In the genomic region with DNA sequence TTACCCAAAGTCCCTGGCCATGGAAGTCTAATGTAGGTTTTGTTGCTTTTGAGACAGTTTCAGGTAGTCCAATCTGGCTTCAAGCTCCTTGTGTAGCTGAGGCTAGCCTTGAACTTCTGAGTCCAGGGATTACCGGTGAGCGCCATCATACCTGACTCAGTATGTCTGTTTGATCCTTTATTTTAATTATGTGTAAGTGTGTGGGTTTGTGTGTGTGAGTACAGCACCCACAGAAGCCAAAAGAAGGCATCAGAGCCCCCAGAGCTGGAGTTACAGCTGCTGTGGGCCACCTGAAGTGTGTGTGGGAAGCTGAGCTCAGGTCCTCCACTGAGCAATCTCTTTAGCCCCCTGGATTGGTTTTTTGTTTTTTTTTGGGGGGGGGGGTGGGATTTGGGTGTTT, we compare ENCODE assay signal across 25 mouse cellular contexts. TPM values are rescaled to one million over a fixed set of nuclear protein-coding genes. Genes with fewer than 3 reads are reported as not detected.
A peak's percentile ranks its signal among the peaks of the same experiment; 100 is the strongest.
DNase-seq lines count a peak whose midpoint lies in the region; ATAC-seq and TF ChIP-seq lines count a peak whose summit lies in the region.
"Had no signal": no experiment of that assay in that cellular context is flagged by ENCODE, and none has a peak within 500 bp of the region (broad histone marks: within the 10 kb centered on the region; RNA-seq: fewer than 3 reads in every experiment).

No protein-coding gene starts in this region.

- TF ChIP-seq CTCF in cerebellum, adult 2 months (IDR thresholded peaks at IDR 0.05; ENCODE audit: borderline replicate concordance, insufficient read depth, low read depth, low read length) = no peak

- no peak overlapping the region for H3K4me2 ChIP-seq in heart, embryonic 12.5 days
- no peak overlapping the region for H3K4me2 ChIP-seq in limb, embryonic 11.5 days (ENCODE audit: low read depth, severe bottlenecking)

- H3K79me2 ChIP-seq in macrophage (ENCODE audit: inconsistent target) = no peaks in the 10 kb centered on the region

- H3K4me3 ChIP-seq in heart, embryonic 10.5 days = no peak overlapping the region
- no peak overlapping the region for H3K4me3 ChIP-seq in heart, embryonic 12.5 days
- no peak overlapping the region for H3K4me3 ChIP-seq in limb, embryonic 11.5 days (ENCODE audit: low read depth, low read length)
- no peak overlapping the region for H3K4me3 ChIP-seq in limb, embryonic 10.5 days
- H3K4me3 ChIP-seq in macrophage (ENCODE audit: inconsistent target) = no peak overlapping the region
- H3K4me3 ChIP-seq in cerebellum, adult 2 months (replicated peaks; ENCODE audit: insufficient read depth, low read depth, low read length) = no peak overlapping the region

- H3K36me3 ChIP-seq in heart, embryonic 10.5 days = no peaks in the 10 kb centered on the region
- H3K36me3 ChIP-seq in heart, embryonic 12.5 days = no peaks in the 10 kb centered on the region
- H3K36me3 ChIP-seq in limb, embryonic 11.5 days (ENCODE audit: control insufficient read depth, insufficient read depth, low read length) = no peaks in the 10 kb centered on the region
- H3K36me3 ChIP-seq in limb, embryonic 10.5 days = no peaks in the 10 kb centered on the region
- H3K36me3 ChIP-seq in macrophage (ENCODE audit: inconsistent target) = no peaks in the 10 kb centered on the region
- H3K36me3 ChIP-seq: G1E had no signal

- DNase-seq in heart, adult 11 months = peak; percentile 61
- no peak for DNase-seq in heart, adult 18-20 months
- DNase-seq in heart, embryonic 10.5 days (ENCODE audit: low spot score) = peak; percentile 52
- peak; percentile 12 for DNase-seq in limb, embryonic 11.5 days (ENCODE audit: low spot score)
- no peak for DNase-seq in limb, embryonic 10.5 days (ENCODE audit: low spot score)
- no peak for DNase-seq in cerebellum, adult 2 months
- DNase-seq: adrenal gland, adult 2 months; adrenal gland, adult 8-10 months; adrenal gland, postnatal 10 days; adrenal gland, postnatal 14 days; adrenal gland, postnatal 25 days; adrenal gland, postnatal 36 days; B cell, adult 2 months; cerebellum, adult 11 months; cerebellum, adult 11-12 months had no signal

- no peak overlapping the region for H3K27ac ChIP-seq in heart, embryonic 10.5 days
- H3K27ac ChIP-seq in heart, embryonic 12.5 days (ENCODE audit: poor library complexity, severe bottlenecking) = no peak overlapping the region
- H3K27ac ChIP-seq in limb, embryonic 11.5 days (replicated peaks; ENCODE audit: low read depth, low read length) = no peak overlapping the region
- H3K27ac ChIP-seq in limb, embryonic 10.5 days = no peak overlapping the region
- peak overlapping the region; percentile 97 for H3K27ac ChIP-seq in macrophage
- H3K27ac ChIP-seq in cerebellum, adult 2 months (ENCODE audit: insufficient read depth, low read length) = no peak overlapping the region

- H3K27me3 ChIP-seq in heart, embryonic 10.5 days (ENCODE audit: insufficient read depth, poor library complexity, severe bottlenecking) = peaks cover 6% of the 10 kb centered on the region; the same call in 1 of the 2 replicates
- H3K27me3 ChIP-seq in heart, embryonic 12.5 days (replicated peaks) = peaks cover 16% of the 10 kb centered on the region
- no peaks in the 10 kb centered on the region for H3K27me3 ChIP-seq in limb, embryonic 11.5 days (ENCODE audit: control insufficient read depth, insufficient read depth, low read length)
- H3K27me3 ChIP-seq in limb, embryonic 10.5 days (ENCODE audit: low read depth, poor library complexity, severe bottlenecking) = 0 out of 2 replicates have a peak, but pooled peaks cover 9% of the 10 kb centered on the region
- no peaks in the 10 kb centered on the region; the same call in 1 of the 2 replicates for H3K27me3 ChIP-seq in cerebellum, adult 2 months (ENCODE audit: control insufficient read depth, insufficient read depth, low read length)
- H3K27me3 ChIP-seq: Patski had no signal

- no peak for ATAC-seq in heart, embryonic 12.5 days (ENCODE audit: insufficient number of reproducible peaks, low FRiP score)
- ATAC-seq in limb, embryonic 11.5 days (ENCODE audit: insufficient number of reproducible peaks, low FRiP score, low TSS enrichment, low read depth) = no peak
- ATAC-seq: activated CD4-positive, CD25-positive, alpha-beta regulatory T cell, adult 4 months; CD4-positive, CD25-positive, alpha-beta regulatory T cell, adult 4 months; Patski had no signal

- H3K9ac ChIP-seq in heart, embryonic 12.5 days = no peak overlapping the region
- H3K9ac ChIP-seq in limb, embryonic 11.5 days (ENCODE audit: low read length) = no peak overlapping the region

- no peak for TF ChIP-seq POLR2A in cerebellum, adult 2 months (IDR thresholded peaks at IDR 0.05; ENCODE audit: borderline replicate concordance, insufficient read depth, low read length)

- 95% methylated on average over 2 of the region's 2 CpGs for WGBS in heart, embryonic 10.5 days
- WGBS in heart, embryonic 12.5 days = 92% methylated on average over 2 of the region's 2 CpGs
- WGBS in limb, embryonic 11.5 days = 98% methylated on average over 2 of the region's 2 CpGs
- WGBS in limb, embryonic 10.5 days = 100% methylated on average over 2 of the region's 2 CpGs
- 94% methylated on average over 2 of the region's 2 CpGs for WGBS in macrophage (ENCODE audit: missing documents)
- 95% methylated on average over 2 of the region's 2 CpGs for WGBS in cerebellum, adult 2 months

- H3K4me1 ChIP-seq in heart, embryonic 10.5 days = no peaks in the 10 kb centered on the region
- no peaks in the 10 kb centered on the region for H3K4me1 ChIP-seq in heart, embryonic 12.5 days (replicated peaks)
- no peaks in the 10 kb centered on the region for H3K4me1 ChIP-seq in limb, embryonic 11.5 days (ENCODE audit: control insufficient read depth, insufficient read depth, low read length)
- H3K4me1 ChIP-seq in limb, embryonic 10.5 days = no peaks in the 10 kb centered on the region
- H3K4me1 ChIP-seq in cerebellum, adult 2 months (ENCODE audit: control insufficient read depth, insufficient read depth, low read length) = no peaks in the 10 kb centered on the region

- H3K9me3 ChIP-seq in heart, embryonic 10.5 days = no peaks in the 10 kb centered on the region
- H3K9me3 ChIP-seq in heart, embryonic 12.5 days (replicated peaks) = peaks cover 6% of the 10 kb centered on the region; the same call in 1 of the 2 replicates
- H3K9me3 ChIP-seq in limb, embryonic 11.5 days (ENCODE audit: control insufficient read depth, low read length) = no peaks in the 10 kb centered on the region
- H3K9me3 ChIP-seq in limb, embryonic 10.5 days (replicated peaks) = no peaks in the 10 kb centered on the region
- H3K9me3 ChIP-seq: G1E had no signal

RNA-seq across cellular contexts. Expression of gene Fcgr1, which starts 5.8 kb away (rescaled TPM):
- 1 to 10 TPM in 1 of 2 experiments, under 1 TPM in 1; 0.39 to 1.1 TPM for total RNA-seq in heart, adult 18-20 months (2021)
- polyA plus RNA-seq in heart, embryonic 10.5 days (2016; fragmentation: Nextera tagmentation; extraction: Ambion mirVana) = 0.18 and 0.35 TPM in 2 replicates
- 0.71 and 0.82 TPM in 2 replicates for polyA plus RNA-seq in heart, embryonic 12.5 days (2016; fragmentation: Nextera tagmentation; extraction: Ambion mirVana)
- polyA plus RNA-seq in limb, embryonic 11.5 days (2014; fragmentation: Nextera tagmentation; extraction: Ambion mirVana) = 0.67 and 0.88 TPM in 2 replicates
- polyA plus RNA-seq in limb, embryonic 10.5 days (2016; fragmentation: Nextera tagmentation; extraction: Ambion mirVana) = 0.60 and 0.85 TPM in 2 replicates
- total RNA-seq in macrophage (2018; cell fraction: chromatin; rRNA removed) = 100 to 1,000 TPM in 9 of 26 experiments, 10 to 100 TPM in 15, 1 to 10 TPM in 2; 8.7 to 261 (median 62.8) TPM
- total RNA-seq in macrophage (2018; cell fraction: cytosol; rRNA removed) = 100 to 1,000 TPM; 135 to 972 (median 379) TPM
- total RNA-seq in macrophage (2018; cell fraction: nucleus; rRNA removed) = 100 to 1,000 TPM in 22 of 26 experiments, 10 to 100 TPM in 4; 72.1 to 770 (median 220) TPM
- 189 to 290 TPM (median 287 TPM) in 3 replicates for polyA plus RNA-seq in macrophage (2018)
- 2.0 TPM in 2 replicates for polyA plus RNA-seq in cerebellum, adult 2 months (2012; rRNA removed)
- total RNA-seq: CH12.LX, ES-E14 had no signal
- polyA plus RNA-seq: activated CD4-positive, CD25-positive, alpha-beta regulatory T cell, adult 4 months; G1E had no signal

RNA-seq across cellular contexts. Expression of gene Hist2h2bb, which starts 30.0 kb away (rescaled TPM):
- total RNA-seq in heart, adult 18-20 months (2021) = 10 to 100 TPM; 30.7 to 37.2 TPM
- 3.8 and 7.7 TPM in 2 replicates for polyA plus RNA-seq in heart, embryonic 10.5 days (2016; fragmentation: Nextera tagmentation; extraction: Ambion mirVana)
- polyA plus RNA-seq in heart, embryonic 12.5 days (2016; fragmentation: Nextera tagmentation; extraction: Ambion mirVana) = 4.0 and 6.5 TPM in 2 replicates
- 22.3 and 24.0 TPM in 2 replicates for polyA plus RNA-seq in limb, embryonic 11.5 days (2014; fragmentation: Nextera tagmentation; extraction: Ambion mirVana)
- 8.2 and 10.7 TPM in 2 replicates for polyA plus RNA-seq in limb, embryonic 10.5 days (2016; fragmentation: Nextera tagmentation; extraction: Ambion mirVana)
- total RNA-seq in macrophage (2018; cell fraction: chromatin; rRNA removed) = 10 to 100 TPM in 12 of 26 experiments, 1 to 10 TPM in 4, not detected in 10; 4.5 to 55.2 (median 15.6) TPM
- 10 to 100 TPM in 25 of 26 experiments, 1 to 10 TPM in 1; 4.5 to 64.0 (median 22.6) TPM for total RNA-seq in macrophage (2018; cell fraction: cytosol; rRNA removed)
- 10 to 100 TPM in 12 of 26 experiments, 1 to 10 TPM in 11, not detected in 3; 3.3 to 98.4 (median 11.5) TPM for total RNA-seq in macrophage (2018; cell fraction: nucleus; rRNA removed)
- polyA plus RNA-seq in macrophage (2018) = not detected in 3 replicates
- polyA plus RNA-seq in cerebellum, adult 2 months (2012; rRNA removed) = 5.4 and 6.7 TPM in 2 replicates
- polyA plus RNA-seq: adrenal gland, adult 2 months had no signal

RNA-seq across cellular contexts. Expression of gene Hist2h3b, which starts 31.1 kb away (rescaled TPM):
- 10 to 100 TPM; 16.8 to 21.7 TPM for total RNA-seq in heart, adult 18-20 months (2021)
- 17.8 and 25.8 TPM in 2 replicates for polyA plus RNA-seq in heart, embryonic 10.5 days (2016; fragmentation: Nextera tagmentation; extraction: Ambion mirVana)
- 23.4 and 26.5 TPM in 2 replicates for polyA plus RNA-seq in heart, embryonic 12.5 days (2016; fragmentation: Nextera tagmentation; extraction: Ambion mirVana)
- polyA plus RNA-seq in limb, embryonic 11.5 days (2014; fragmentation: Nextera tagmentation; extraction: Ambion mirVana) = 73.6 and 75.8 TPM in 2 replicates
- 48.3 and 54.0 TPM in 2 replicates for polyA plus RNA-seq in limb, embryonic 10.5 days (2016; fragmentation: Nextera tagmentation; extraction: Ambion mirVana)
- total RNA-seq in macrophage (2018; cell fraction: chromatin; rRNA removed) = 10 to 100 TPM in 13 of 26 experiments, 1 to 10 TPM in 10, not detected in 3; 1.8 to 70.3 (median 11.4) TPM
- total RNA-seq in macrophage (2018; cell fraction: cytosol; rRNA removed) = 100 to 1,000 TPM in 2 of 26 experiments, 10 to 100 TPM in 23, 1 to 10 TPM in 1; 3.3 to 121 (median 38.4) TPM
- 10 to 100 TPM in 16 of 26 experiments, 1 to 10 TPM in 10; 2.0 to 65.6 (median 12.7) TPM for total RNA-seq in macrophage (2018; cell fraction: nucleus; rRNA removed)
- not detected in 3 replicates for polyA plus RNA-seq in macrophage (2018)
- 8.1 and 13.9 TPM in 2 replicates for polyA plus RNA-seq in cerebellum, adult 2 months (2012; rRNA removed)

RNA-seq across cellular contexts. Expression of gene Hist2h4, which starts 36.5 kb away (rescaled TPM):
- 10 to 100 TPM; 12.0 to 13.7 TPM for total RNA-seq in heart, adult 18-20 months (2021)
- 2.1 and 2.8 TPM in 2 replicates for polyA plus RNA-seq in heart, embryonic 10.5 days (2016; fragmentation: Nextera tagmentation; extraction: Ambion mirVana)
- 3.2 and 3.7 TPM in 2 replicates for polyA plus RNA-seq in heart, embryonic 12.5 days (2016; fragmentation: Nextera tagmentation; extraction: Ambion mirVana)
- polyA plus RNA-seq in limb, embryonic 11.5 days (2014; fragmentation: Nextera tagmentation; extraction: Ambion mirVana) = 5.4 and 5.7 TPM in 2 replicates
- polyA plus RNA-seq in limb, embryonic 10.5 days (2016; fragmentation: Nextera tagmentation; extraction: Ambion mirVana) = 7.7 and 9.4 TPM in 2 replicates
- 10 to 100 TPM in 7 of 26 experiments, 1 to 10 TPM in 19; 1.6 to 32.3 (median 3.5) TPM for total RNA-seq in macrophage (2018; cell fraction: chromatin; rRNA removed)
- 10 to 100 TPM in 8 of 26 experiments, 1 to 10 TPM in 18; 2.0 to 18.5 (median 6.1) TPM for total RNA-seq in macrophage (2018; cell fraction: cytosol; rRNA removed)
- total RNA-seq in macrophage (2018; cell fraction: nucleus; rRNA removed) = 10 to 100 TPM in 10 of 26 experiments, 1 to 10 TPM in 16; 2.0 to 52.7 (median 8.6) TPM
- polyA plus RNA-seq in macrophage (2018) = 0.30 to 0.62 TPM in 2 of 3 replicates, not detected in the other
- 6.2 and 8.7 TPM in 2 replicates for polyA plus RNA-seq in cerebellum, adult 2 months (2012; rRNA removed)

RNA-seq across cellular contexts. Expression of gene Hist2h3c1, which starts 53.1 kb away (rescaled TPM):
- not detected for total RNA-seq in heart, adult 18-20 months (2021)
- 0.41 and 0.60 TPM in 2 replicates for polyA plus RNA-seq in heart, embryonic 10.5 days (2016; fragmentation: Nextera tagmentation; extraction: Ambion mirVana)
- polyA plus RNA-seq in heart, embryonic 12.5 days (2016; fragmentation: Nextera tagmentation; extraction: Ambion mirVana) = 0.64 and 1.4 TPM in 2 replicates
- polyA plus RNA-seq in limb, embryonic 11.5 days (2014; fragmentation: Nextera tagmentation; extraction: Ambion mirVana) = 0.28 TPM in 1 of 2 replicates, not detected in the other
- 0.41 TPM in 1 of 2 replicates, not detected in the other for polyA plus RNA-seq in limb, embryonic 10.5 days (2016; fragmentation: Nextera tagmentation; extraction: Ambion mirVana)
- total RNA-seq in macrophage (2018; cell fraction: chromatin; rRNA removed) = not detected
- 10 to 100 TPM in 4 of 26 experiments, 1 to 10 TPM in 20, under 1 TPM in 2; 0.26 to 13.9 (median 5.0) TPM for total RNA-seq in macrophage (2018; cell fraction: cytosol; rRNA removed)
- 1 to 10 TPM in 4 of 26 experiments, under 1 TPM in 2, not detected in 20; 0.60 to 8.0 (median 2.2) TPM for total RNA-seq in macrophage (2018; cell fraction: nucleus; rRNA removed)
- polyA plus RNA-seq in macrophage (2018) = 1.7 to 8.5 TPM (median 4.8 TPM) in 3 replicates
- polyA plus RNA-seq in cerebellum, adult 2 months (2012; rRNA removed) = not detected in 2 replicates
- total RNA-seq: adrenal gland, adult 18-20 months; adrenal gland, adult 8-10 months; adrenal gland, postnatal 25 days; adrenal gland, postnatal 36 days; ES-E14 had no signal
- polyA plus RNA-seq: activated CD4-positive, CD25-positive, alpha-beta regulatory T cell, adult 4 months; adrenal gland, adult 2 months; brain, embryonic 14.5 days; CD4-positive, CD25-positive, alpha-beta regulatory T cell, adult 4 months; G1E; Patski had no signal

Comparison
In these comparisons a context has a peak if more than half of its experiments do, and no peak if none do; other contexts are left out.
1. DNase-seq: peak in heart, adult 11 months (single experiment), heart, embryonic 10.5 days (single experiment) and limb, embryonic 11.5 days (single experiment); none in heart, adult 18-20 months (0 of 2), limb, embryonic 10.5 days (single experiment) and cerebellum, adult 2 months (0 of 2).
2. RNA of gene Fcgr1, which starts 5.8 kb away (polyA plus RNA-seq): 189 to 290 TPM in macrophage; 2.0 TPM in cerebellum, adult 2 months, 0.71 to 0.82 TPM in heart, embryonic 12.5 days, 0.67 to 0.88 TPM in limb, embryonic 11.5 days, 0.60 to 0.85 TPM in limb, embryonic 10.5 days and 0.18 to 0.35 TPM in heart, embryonic 10.5 days; every median in the first group is over 10 times any median in the second.